Mouse (Mus musculus): ENCODE results near the gene Rbp3. TPM values are rescaled to one million over a fixed set of nuclear protein-coding genes. Genes with fewer than 3 reads are reported as not detected.

The Rbp3 gene
- polyA plus RNA-seq, 1 experiment from 2014 or later = not detected

GRCm38 (mm10) chr14:33989201-33989600 lies 35.4 kb downstream of the Rbp3 start:
- whole genome bisulfite sequencing = 55% methylated on average over 3 of the region's 3 CpGs
- Histone ChIP-seq H3K27me3 (no peaks in the 10 kb centered on the region), H3K27ac (no peak overlapping the region), H3K9me3 (no peaks in the 10 kb centered on the region), H3K36me3 (no peaks in the 10 kb centered on the region), H3K4me3 (no peak overlapping the region), H3K9ac (no peak overlapping the region), H3K4me2 (no peak overlapping the region), H3K4me1 (replicated peaks) (no peaks in the 10 kb centered on the region)
- no peak for ATAC-seq (ENCODE audit: low FRiP score)

DNA sequence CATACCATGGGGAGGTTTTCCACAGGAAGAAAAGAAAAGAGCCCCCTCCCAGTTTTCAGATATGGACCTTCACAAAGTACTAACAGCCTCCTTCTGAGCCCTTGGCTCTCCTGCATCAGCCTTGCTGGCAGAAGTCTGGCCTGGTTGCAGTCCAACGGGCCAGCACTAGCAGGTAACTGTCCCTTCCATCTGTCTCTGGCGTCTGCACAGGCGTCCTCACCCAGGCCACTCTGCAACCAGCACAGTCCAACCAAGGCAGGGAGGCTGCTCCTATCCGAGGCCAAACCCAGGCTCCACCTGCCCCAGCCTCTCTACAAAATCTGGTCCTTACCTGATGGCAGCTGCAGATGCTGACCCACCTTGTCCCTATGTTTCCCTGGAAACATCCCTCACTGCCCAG lies 38.2 kb downstream of the Rbp3 start:
- Histone ChIP-seq H3K27ac (no peak overlapping the region), H3K9ac (no peak overlapping the region), H3K4me3 (no peak overlapping the region), H3K4me1 (replicated peaks) (no peaks in the 10 kb centered on the region), H3K9me3 (no peaks in the 10 kb centered on the region), H3K4me2 (no peak overlapping the region), H3K36me3 (no peaks in the 10 kb centered on the region), H3K27me3 (no peaks in the 10 kb centered on the region)
- 80% methylated on average over 4 of the region's 4 CpGs for WGBS
- ATAC-seq (ENCODE audit: low FRiP score) = no peak

- no peak overlapping the region for H3K27ac ChIP-seq
- 91% methylated on average over 9 of the region's 9 CpGs for WGBS
- no peak overlapping the region for H3K4me3 ChIP-seq
- H3K4me2 ChIP-seq = no peak overlapping the region
- H3K9me3 ChIP-seq = no peaks in the 10 kb centered on the region
- no peaks in the 10 kb centered on the region for H3K36me3 ChIP-seq
- ATAC-seq (ENCODE audit: low FRiP score) = no peak
- no peaks in the 10 kb centered on the region for H3K4me1 ChIP-seq (replicated peaks)
- H3K27me3 ChIP-seq = no peaks in the 10 kb centered on the region
- H3K9ac ChIP-seq = no peak overlapping the region
Observed at GRCm38 (mm10) chr14:33993051-33993450, 39.2 kb downstream of the Rbp3 start.

DNA sequence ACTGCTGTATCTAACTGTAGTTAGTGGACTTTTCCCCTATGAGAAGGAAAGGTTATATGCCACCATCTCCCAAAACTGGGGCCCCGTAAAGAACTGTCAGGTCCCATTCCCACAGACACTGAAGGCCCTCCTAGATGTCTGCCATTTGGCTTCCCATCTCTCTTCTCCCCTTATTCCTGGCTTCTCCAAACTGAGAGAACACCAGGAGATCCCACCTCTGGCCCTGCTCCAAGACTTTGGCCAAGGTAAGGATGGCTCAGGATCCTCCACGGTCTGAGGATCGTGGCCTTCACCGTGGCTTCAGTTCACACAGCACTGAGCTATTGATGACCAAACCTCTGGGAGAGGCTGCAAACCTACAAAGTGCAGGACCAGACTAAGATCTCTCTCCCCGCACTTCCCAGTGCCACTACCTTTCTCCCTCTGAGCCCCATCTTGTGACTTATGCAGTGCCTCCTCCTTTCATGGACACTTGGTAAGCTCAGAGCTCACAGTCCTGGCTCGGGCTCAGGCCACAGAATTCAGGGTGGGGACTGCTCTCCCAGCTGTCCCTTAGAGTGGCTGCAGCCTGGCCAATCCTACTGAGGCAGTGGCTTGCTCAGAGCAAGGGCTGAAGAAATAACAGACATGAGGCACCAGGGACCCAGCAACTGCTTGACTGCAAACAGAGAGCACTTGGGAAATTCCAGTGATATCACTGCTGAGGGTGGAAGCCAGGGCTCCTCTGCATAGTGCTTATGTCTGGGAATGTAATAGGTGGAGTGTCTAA lies 39.9 kb downstream of the Rbp3 start:
- Histone ChIP-seq H3K4me2 (no peak overlapping the region), H3K9me3 (no peaks in the 10 kb centered on the region), H3K27ac (no peak overlapping the region), H3K4me3 (no peak overlapping the region), H3K4me1 (replicated peaks) (no peaks in the 10 kb centered on the region), H3K9ac (no peak overlapping the region), H3K36me3 (no peaks in the 10 kb centered on the region), H3K27me3 (no peaks in the 10 kb centered on the region)
- 90% methylated on average over 6 of the region's 6 CpGs for WGBS
- ATAC-seq (ENCODE audit: low FRiP score) = no peak

- Histone ChIP-seq H3K9me3 (no peaks in the 10 kb centered on the region), H3K4me3 (no peak overlapping the region), H3K4me1 (replicated peaks) (no peaks in the 10 kb centered on the region), H3K9ac (no peak overlapping the region), H3K27ac (no peak overlapping the region), H3K4me2 (no peak overlapping the region), H3K36me3 (no peaks in the 10 kb centered on the region), H3K27me3 (no peaks in the 10 kb centered on the region)
- ATAC-seq (ENCODE audit: low FRiP score) = no peak
- 78% methylated on average over 6 of the region's 6 CpGs for WGBS
Observed at GRCm38 (mm10) chr14:33997427-33997826, 43.6 kb downstream of the Rbp3 start.

DNA sequence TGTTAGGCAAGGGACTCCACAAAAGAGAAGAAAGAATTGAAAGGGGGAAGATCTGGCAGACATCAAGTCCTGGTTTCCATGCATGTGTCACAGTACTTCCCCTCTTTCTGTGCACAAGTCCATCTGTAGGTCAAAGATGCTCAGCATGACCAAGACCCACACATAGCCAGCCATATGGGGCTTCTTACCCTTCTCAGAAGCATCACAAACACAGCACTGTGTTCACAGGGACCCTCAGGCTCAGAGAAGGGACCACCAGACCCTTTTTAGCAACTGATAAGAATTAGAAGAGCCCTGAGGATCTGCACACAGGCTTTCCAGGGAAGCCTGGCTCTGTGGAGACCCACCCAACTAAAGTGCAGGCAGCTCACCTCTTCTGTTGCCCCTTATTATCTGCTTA lies 46.3 kb downstream of the Rbp3 start:
- Histone ChIP-seq H3K27me3 (no peaks in the 10 kb centered on the region), H3K36me3 (no peaks in the 10 kb centered on the region), H3K4me2 (no peak overlapping the region), H3K27ac (no peak overlapping the region), H3K4me1 (replicated peaks) (no peaks in the 10 kb centered on the region), H3K9me3 (no peaks in the 10 kb centered on the region), H3K9ac (no peak overlapping the region), H3K4me3 (no peak overlapping the region)
- ATAC-seq (ENCODE audit: low FRiP score) = no peak

DNA sequence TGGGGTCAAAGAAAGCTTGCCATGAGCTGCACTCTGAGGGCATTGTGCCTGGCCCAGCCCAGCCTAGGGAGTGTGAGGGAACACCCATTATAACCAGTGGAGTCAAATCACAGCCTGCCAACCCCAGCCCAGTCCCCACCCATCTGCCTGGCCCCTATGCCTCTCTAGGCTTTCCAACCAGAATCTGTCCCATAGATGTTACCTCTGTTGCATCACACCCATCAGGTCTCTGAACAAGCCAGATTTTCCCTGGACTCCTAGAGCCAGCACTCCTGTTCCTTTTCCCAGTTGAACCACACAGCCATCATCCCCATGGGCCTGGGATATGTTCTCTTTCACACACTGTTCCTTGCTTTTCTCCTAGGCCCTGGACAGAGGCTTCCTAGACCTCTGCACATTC lies 47.6 kb downstream of the Rbp3 start:
- Histone ChIP-seq H3K4me3 (no peak overlapping the region), H3K4me2 (no peak overlapping the region), H3K4me1 (replicated peaks) (no peaks in the 10 kb centered on the region), H3K9me3 (no peaks in the 10 kb centered on the region), H3K9ac (no peak overlapping the region), H3K27ac (no peak overlapping the region), H3K36me3 (no peaks in the 10 kb centered on the region), H3K27me3 (no peaks in the 10 kb centered on the region)
- no peak for ATAC-seq (ENCODE audit: low FRiP score)

DNA sequence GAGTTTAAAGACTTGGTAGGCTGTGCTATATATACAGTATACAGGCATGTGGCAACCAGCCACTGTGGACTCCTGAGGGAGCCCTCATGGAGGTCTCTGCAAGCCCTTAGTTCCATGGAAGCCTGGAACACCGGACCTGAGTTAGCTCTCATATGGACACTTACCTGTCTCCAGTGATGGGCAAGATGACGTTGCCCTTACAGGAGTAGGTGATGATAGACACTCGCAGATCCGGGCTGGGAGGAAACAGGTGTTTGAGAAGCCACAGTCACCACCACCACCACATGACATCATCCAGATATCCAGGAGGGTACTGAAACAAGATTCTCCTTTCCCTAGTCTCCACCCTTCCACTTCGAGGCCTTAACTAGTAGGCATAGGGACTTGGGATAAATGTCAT lies 48.6 kb downstream of the Rbp3 start:
- H3K27ac ChIP-seq = no peak overlapping the region
- H3K4me2 ChIP-seq = no peak overlapping the region
- WGBS = 95% methylated on average over 5 of the region's 5 CpGs
- no peak overlapping the region for H3K4me3 ChIP-seq
- no peaks in the 10 kb centered on the region for H3K4me1 ChIP-seq (replicated peaks)
- H3K9ac ChIP-seq = no peak overlapping the region
- H3K36me3 ChIP-seq = no peaks in the 10 kb centered on the region
- no peaks in the 10 kb centered on the region for H3K27me3 ChIP-seq
- ATAC-seq (ENCODE audit: low FRiP score) = no peak
- H3K9me3 ChIP-seq = no peaks in the 10 kb centered on the region

Other genes with a start within 250 kb of the Rbp3 start
- 5.2 and 5.6 TPM in 2 replicates for gene Gdf10, start 30.4 kb upstream of the Rbp3 start, polyA plus RNA-seq (2015; fragmentation: Nextera tagmentation; extraction: Ambion mirVana)
- not detected in 2 replicates for gene Gdf2, start 13.0 kb upstream of the Rbp3 start, polyA plus RNA-seq (2015; fragmentation: Nextera tagmentation; extraction: Ambion mirVana)
- gene Zfp488, start 24.8 kb downstream of the Rbp3 start, polyA plus RNA-seq (2015; fragmentation: Nextera tagmentation; extraction: Ambion mirVana) = 0.32 and 0.41 TPM in 2 replicates
- not detected in 2 replicates for gene Gm30083, start 61.2 kb downstream of the Rbp3 start, polyA plus RNA-seq (2015; fragmentation: Nextera tagmentation; extraction: Ambion mirVana)
- gene Gm5460, start 62.8 kb downstream of the Rbp3 start, polyA plus RNA-seq (2015; fragmentation: Nextera tagmentation; extraction: Ambion mirVana) = not detected in 2 replicates
- not detected in 2 replicates for gene Antxrl, start 98.7 kb downstream of the Rbp3 start, polyA plus RNA-seq (2015; fragmentation: Nextera tagmentation; extraction: Ambion mirVana)
- gene Anxa8, start 132.0 kb downstream of the Rbp3 start, polyA plus RNA-seq (2015; fragmentation: Nextera tagmentation; extraction: Ambion mirVana) = 0.14 TPM in 1 of 2 replicates, not detected in the other
- not detected in 2 replicates for gene A630023A22Rik, start 148.8 kb downstream of the Rbp3 start, polyA plus RNA-seq (2015; fragmentation: Nextera tagmentation; extraction: Ambion mirVana)
- gene Npy4r, start 198.5 kb downstream of the Rbp3 start, polyA plus RNA-seq (2015; fragmentation: Nextera tagmentation; extraction: Ambion mirVana) = 0.13 and 0.18 TPM in 2 replicates
- 4.8 and 5.5 TPM in 2 replicates for gene Gprin2, start 247.7 kb downstream of the Rbp3 start, polyA plus RNA-seq (2015; fragmentation: Nextera tagmentation; extraction: Ambion mirVana)

All from hindbrain, embryonic 13.5 days (tissue).